Mouse (Mus musculus) neutrophil, adult 5-6 weeks (primary cell): Measurements from ENCODE around the gene Zdhhc13. TPM values are rescaled to one million over a fixed set of nuclear protein-coding genes. Genes with fewer than 3 reads are reported as not detected.

Experiments used
- ATAC-seq: fragments of 151-379, 151-347 bp; 2 replicates; pipeline ENCODE4 v1.8.0; 2017; ENCODE audit warnings: mild to moderate bottlenecking, moderate TSS enrichment; ENCODE audit not compliant: insufficient number of reproducible peaks, poor library complexity, low FRiP score, severe bottlenecking; ENCODE audit errors: extremely low read depth
- total RNA-seq: library from RNA; stranded (forward); fragments of 200-1000 nt; gene quantifications from 2 replicates; pipeline ENCODE4 v1.2.3, GENCODE M21; 2017

Gene Zdhhc13
- total RNA-seq, 1 experiment from 2014 or later, result 24.6 TPM

DNA sequence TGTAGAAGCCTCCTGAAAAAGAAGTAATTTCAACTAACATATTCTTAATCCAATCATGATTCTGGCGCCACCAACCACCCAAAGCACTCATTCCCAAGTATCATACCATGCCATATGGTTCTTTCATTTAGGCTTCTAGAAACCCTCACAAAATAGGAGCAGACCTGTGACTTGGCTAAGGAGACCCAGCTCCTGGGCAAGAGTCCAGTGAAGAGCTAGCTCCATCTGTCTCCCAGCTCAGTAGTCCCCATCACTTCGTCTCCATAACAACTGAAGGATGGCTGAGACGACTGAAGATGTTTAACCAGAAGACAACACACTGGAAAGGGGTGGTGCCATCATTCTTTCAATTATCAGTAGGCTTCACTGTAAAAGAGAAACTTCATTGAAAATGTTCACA lies 9.7 kb upstream of the Zdhhc13 start:
- ATAC-seq, result no peak

GRCm38 (mm10) chr7:48782432-48782831 lies 6.4 kb upstream of the Zdhhc13 start:
- no peak for ATAC-seq

- ATAC-seq, result no peak
These were observed 3.9 kb upstream of the Zdhhc13 start for GRCm38 (mm10) chr7:48784773-48785523.

- peak; percentile 64 for ATAC-seq
These were observed 455 bp upstream of the Zdhhc13 start for GRCm38 (mm10) chr7:48788348-48788747.

DNA sequence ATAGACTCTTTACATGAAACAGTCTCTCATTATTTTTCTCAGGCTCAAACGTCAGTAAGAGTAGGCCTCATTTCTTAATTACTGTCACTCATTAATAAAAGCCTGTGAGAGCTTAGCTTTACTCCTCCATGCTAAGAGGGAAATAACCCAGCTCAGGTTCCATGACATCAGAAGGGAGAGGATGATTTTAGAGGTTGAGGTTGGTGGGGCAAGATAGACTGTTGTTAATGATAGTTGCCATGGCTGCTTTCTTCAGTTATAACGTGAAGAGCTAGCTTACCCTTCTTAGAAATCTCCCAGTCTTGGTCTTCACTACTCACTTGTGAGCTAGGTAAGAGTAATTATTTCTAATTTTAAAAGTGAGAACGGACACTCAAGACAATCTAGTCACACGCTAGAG lies 1.3 kb downstream of the Zdhhc13 start:
- ATAC-seq, result no peak

- ATAC-seq, result no peak
These were observed 2.6 kb downstream of the Zdhhc13 start for GRCm38 (mm10) chr7:48791412-48791811.

DNA sequence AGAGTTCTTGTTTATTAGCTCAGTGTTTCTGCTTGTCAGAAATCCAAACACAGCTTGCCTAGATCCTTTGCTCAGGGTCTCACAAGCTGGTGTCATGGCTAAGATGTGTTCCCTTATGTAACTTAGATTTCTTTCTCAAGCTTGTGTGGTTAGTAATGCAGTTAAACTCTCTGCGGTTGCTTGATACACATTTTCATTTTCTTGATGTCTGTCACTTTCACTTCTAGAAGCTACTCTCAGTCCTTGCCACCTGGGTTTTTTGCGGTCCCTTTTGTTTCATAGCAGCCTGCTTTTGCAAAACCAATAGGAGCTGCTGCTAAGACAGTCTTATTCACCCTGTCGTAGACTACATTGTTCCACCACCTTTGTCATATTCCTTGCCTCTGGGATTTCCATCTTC lies 6.3 kb downstream of the Zdhhc13 start:
- no peak for ATAC-seq

DNA sequence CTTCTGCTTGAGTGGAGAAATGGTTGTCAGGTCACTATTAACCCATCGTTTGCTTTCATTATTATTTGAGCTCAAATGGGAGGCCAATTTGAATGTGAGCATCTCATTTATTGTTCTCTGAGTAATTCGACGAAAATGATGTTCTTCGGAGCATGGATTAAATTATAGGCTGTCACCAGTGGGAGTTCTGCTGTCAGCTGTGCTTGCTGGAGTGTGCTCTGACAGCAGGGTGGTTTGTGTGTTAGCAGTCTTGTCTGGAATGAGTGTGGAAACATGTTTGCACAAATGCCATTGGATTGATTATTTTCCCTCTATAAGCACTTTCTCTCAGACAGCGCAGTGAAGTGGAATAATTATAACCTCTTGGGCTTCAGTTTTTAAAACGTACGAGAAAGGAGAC lies 14.6 kb downstream of the Zdhhc13 start:
- no peak for ATAC-seq

DNA sequence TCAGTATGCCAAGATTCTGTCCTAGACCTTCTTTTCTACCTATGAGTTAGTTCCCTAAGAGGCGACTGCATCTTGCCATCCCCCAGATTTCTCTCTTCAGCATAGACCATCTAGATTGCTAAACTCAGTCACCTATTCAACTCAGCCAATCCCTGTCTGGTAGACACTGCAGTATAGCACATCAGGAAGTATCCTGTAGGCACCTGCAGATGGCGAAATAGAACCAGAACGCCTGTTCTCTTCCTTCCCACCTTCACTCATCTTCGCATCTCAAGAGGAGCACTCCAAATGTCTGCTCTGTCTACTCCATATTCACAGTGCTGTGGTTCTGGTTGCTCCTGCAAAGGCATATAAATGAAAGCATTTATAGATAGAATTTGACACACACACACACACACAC lies 17.8 kb downstream of the Zdhhc13 start:
- no peak for ATAC-seq

DNA sequence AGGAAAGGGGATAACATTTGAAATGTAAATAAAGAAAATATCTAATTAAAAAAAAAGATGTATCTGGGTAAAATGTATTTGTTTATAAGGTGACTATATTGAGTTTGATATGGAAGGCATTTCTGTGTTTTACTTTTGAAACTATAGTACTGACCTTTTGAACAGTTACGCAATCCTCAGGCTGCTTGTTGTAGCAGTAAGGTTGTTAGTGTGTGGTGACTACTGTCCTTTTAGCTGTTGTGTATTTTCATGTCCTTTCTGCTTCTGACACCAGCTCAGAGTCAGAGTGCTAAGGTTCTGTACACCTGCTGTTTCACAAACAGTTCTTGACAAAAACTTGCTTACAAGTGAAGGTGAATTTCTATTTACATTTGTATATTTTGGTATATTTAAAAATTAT lies 21.8 kb downstream of the Zdhhc13 start:
- no peak for ATAC-seq

- ATAC-seq, result no peak
These were observed 23.6 kb downstream of the Zdhhc13 start for GRCm38 (mm10) chr7:48812358-48812757.

DNA sequence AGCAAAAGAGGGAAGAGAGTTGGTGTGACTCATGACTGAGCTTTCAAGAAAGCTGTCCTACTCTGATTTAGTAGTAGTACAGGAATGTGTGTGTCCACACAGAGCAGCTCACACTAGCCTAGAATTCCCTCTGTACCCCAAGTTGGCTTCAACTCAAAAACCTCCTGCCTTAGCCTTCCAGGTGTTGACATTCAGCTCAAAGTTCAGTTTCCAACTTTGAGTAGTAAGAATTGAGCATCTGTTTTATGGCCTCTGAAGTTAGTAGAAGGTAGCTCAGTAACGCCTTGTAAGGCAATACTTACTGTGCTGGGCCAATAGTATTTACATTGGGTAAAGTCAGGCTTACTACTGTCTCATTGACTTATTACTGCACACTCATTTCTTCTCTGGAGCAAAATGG lies 24.8 kb downstream of the Zdhhc13 start:
- no peak for ATAC-seq

GRCm38 (mm10) chr7:48821654-48822053 lies 32.9 kb downstream of the Zdhhc13 start:
- ATAC-seq, result no peak

DNA sequence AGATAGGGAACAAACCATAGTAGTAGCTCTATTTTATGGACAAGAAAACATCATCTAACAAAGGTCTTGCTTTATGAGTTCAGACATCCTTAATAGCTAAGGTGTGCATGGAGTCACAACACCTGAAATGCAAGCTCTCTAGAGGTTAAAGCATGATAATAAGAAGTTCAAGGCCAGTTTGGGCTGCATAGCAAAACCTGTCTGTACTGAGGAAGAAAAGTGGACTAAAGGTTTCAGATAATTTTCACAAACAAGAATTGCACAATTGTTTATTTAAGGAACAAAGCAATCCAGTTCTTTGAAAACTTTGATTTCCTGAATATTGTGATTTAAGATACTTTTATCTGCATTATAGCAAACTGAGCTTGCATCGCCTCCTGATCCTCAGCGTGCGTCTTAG lies 34.8 kb downstream of the Zdhhc13 start:
- ATAC-seq, result no peak

GRCm38 (mm10) chr7:48824671-48825070 lies 35.9 kb downstream of the Zdhhc13 start:
- no peak for ATAC-seq

DNA sequence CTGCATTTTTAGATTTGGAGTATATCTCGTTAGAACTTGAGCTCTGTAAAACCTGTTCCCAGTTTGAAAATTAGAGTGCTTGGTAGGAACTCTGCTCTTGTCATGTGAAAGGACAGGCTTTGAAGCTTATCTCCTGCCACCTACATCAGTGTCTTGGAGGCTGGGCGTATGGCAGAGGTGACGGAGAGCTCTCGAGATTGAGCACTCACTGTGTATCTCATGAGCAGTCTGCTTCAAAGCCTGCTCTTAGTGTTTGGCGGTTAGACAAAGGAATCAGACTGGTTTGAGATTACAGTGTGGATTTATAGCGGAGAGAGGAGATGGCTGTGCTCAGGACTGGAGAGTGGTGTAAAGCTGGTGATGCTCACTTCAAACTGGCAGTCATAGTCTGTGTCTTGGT lies 36.4 kb downstream of the Zdhhc13 start:
- no peak for ATAC-seq

GRCm38 (mm10) chr7:48829177-48829910 lies 40.5 kb downstream of the Zdhhc13 start:
- no peak for ATAC-seq

DNA sequence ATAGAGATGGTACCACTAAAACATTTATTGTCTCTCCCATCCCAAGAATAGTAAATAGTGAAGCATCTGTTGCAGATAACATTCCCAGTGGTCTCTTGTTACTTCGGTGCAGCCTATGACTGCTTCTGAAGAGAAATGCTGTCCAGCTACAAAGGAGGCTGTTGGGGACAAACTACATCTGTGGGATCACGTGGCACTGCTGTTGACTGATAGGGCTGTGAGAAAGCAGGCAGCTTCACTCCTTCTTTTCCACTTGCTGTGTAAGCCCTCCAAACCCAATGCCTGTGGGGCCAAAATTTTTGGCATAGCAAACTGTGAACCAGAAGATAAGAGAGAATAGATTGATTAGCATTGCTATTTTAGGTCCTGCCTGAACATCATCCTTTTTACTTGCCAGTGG lies 41.6 kb downstream of the Zdhhc13 start:
- no peak for ATAC-seq

- no peak for ATAC-seq
These were observed 43.9 kb downstream of the Zdhhc13 start for GRCm38 (mm10) chr7:48832735-48833134.

- ATAC-seq, result no peak
These were observed 45.7 kb downstream of the Zdhhc13 start for GRCm38 (mm10) chr7:48834371-48834970.
